Mouse (Mus musculus): ENCODE results near the gene Slc2a10.

Slc2a10 gene

DNA sequence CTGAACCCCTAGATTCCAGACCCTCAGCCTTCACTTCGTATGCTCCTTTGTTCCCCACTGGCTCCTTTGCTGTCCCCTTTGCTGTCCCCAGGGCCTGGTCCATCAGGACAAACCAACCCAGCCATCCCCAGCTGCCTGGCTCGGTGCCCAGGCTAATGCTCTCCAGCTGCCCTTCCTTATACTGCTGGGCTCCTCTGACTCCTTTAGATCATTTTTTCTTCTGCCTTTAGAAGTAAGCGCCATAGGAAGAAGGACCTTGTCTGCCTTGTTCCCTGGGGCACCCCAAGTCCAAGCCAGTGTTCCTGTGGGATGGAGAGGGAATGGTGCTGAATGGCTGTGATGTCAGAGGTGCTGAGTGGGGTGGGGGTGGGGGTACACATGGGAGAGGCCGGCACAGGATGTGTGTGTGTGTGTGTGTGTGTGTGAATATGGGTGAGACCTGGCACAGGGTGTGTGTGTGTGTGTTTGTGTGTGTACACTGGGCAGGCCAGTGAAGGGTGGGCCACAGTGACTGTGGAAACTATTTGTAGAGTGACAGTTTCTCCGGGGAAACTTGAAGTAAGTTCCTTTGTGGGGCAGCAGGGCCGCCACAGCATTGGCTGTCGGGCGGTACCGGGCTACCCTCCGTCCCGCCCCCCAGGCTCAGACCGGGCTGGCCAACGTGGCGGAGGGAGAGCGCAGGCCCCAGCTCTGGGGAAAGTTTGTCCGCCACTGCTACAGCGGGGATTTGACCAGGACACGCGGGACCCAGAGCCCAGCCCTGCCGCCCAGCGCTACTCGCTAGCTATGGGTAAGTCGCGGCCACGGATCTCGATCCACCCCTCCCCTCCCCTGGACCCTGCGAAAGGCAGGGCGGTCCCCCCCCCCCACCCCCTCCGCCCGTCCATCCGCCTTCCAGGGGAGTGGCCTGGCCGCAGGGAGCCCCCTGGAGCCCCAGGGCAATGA lies at the start of gene Slc2a10:
Gene Slc2a10, plus strand, starts transcription at position 529 of the 945 bp plus-strand sequence.
- DNase-seq (ENCODE audit: low spot score) = peak; percentile 62

DNA sequence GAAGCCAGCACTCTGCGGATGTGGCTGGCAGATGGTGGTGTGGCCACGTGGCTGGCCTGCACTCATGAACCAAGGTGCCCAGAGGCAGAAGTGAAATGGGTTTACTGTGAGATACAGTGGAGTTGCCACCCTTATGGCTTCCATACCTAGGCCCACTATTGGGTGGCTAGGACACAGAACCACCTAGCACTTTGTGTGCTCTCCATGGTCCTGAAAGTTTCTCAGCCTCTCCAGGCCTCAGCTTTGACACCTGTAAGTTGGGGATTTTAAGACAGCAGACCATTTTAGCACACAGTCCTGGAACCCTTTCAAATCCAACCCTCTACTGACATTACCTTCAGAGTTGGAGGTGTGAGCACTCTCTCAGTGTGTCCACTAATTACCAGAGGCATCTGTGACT lies 46.9 kb upstream of the Slc2a10 start:
- DNase-seq (ENCODE audit: low spot score) = no peak

DNA sequence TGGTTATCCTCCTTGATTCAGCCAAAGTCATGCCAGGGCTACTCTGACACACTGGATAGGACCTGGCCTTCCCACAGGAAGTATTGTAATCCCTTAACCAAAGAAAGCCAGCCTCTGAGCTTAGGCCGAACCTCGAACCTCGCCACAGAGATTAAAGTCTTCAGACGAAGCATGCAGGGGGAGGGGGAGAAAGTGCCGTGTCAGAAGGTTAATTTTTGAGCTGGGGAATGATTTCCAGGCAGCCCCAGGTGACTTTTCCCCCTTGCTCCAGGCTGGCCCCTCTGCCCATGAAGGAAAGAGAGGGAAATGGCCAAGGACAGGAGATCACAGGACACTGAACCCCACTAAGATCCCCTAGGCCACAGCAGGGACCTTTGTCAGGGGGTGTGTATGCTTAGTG lies 45.4 kb upstream of the Slc2a10 start:
- DNase-seq (ENCODE audit: low spot score) = no peak

DNA sequence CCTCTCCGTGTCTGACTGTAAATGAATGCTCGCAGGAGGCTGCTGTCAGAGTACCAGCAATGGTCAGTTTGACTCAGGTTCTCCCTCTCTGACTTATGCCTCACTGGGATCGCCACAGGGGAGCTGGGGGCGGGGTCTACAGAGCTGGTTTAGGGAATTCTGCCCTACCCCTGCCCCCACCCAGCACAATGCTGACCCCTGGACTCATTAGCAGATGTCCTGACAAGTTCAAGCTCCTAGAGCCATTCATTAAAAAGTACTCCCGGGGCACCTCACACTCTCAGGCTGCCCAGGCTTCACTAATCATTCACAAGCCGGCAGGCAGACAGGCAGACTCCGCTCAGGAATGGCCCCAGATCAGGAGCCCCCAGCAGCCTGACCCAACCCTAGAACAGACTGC lies 43.9 kb upstream of the Slc2a10 start:
- no peak for DNase-seq (ENCODE audit: low spot score)

DNA sequence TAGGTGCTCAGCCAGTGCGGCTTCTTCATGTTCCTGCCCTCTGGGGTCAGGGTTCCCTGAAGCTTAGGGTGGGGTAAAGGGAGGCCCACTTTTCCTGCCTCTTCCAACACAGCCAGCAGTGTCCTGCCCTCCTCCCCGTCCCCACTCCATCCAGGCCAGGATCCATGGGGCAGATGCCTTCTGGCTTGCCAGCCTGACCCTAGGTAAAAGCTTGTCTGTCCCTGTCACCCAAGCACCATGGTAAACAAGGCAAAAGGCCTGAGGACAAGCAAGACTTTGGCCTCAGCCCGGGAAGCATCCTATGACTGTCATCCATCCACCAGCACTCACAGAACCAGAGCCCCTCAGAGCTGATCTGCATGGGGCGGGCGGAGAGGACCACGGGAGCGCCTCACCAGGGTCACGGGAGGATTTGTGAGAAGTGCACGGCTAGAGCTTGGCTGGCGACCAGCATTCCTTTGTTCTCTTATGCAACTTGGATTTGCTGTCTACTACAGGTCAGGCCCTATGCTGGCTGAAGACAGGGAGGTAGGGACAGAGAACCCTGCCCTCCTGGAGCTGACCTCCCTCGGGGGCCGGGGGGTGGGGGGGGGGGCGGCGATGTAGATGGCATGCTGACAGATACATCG lies 35.6 kb upstream of the Slc2a10 start:
- DNase-seq (ENCODE audit: low spot score) = peak; percentile 29

DNA sequence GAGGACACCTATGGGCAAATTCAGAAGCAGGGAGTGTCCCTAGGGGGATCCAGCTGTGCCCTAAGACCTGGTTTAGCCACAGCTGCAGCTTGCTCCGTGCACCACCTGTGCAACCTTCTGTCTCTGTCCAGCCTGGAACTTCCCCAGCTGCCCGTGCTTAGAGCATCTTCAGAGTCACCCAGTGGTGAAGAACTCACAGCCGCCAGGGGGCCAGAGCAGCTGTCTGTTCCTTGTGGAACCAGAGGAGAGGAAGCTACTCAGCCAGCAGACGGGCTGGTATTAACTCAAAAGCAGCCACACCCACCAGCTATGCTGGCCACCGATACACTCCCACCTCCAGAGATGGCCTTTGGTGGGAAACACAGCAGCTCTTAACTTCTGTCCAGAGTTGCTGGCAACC lies 33.4 kb upstream of the Slc2a10 start:
- DNase-seq (ENCODE audit: low spot score) = no peak

DNA sequence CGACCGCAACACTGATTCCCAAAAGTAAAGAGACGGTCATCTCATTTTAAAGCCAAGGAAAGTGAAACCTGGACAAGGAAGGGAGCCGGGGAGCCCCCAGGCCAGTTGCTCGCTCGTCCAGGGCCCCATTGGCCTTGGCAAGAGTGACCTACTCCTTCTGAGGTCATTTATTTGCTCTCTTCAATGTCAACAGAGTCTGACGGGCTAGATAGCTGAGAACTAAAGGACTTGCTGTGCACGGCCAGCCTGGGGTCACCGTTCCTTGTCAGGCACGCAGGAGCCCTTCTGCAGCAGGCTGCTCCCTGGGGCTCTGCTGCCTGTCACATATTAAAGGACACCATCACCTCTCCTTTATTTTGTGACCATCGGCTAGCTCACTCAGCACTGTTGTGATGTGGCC lies 31.6 kb upstream of the Slc2a10 start:
- no peak for DNase-seq (ENCODE audit: low spot score)

DNA sequence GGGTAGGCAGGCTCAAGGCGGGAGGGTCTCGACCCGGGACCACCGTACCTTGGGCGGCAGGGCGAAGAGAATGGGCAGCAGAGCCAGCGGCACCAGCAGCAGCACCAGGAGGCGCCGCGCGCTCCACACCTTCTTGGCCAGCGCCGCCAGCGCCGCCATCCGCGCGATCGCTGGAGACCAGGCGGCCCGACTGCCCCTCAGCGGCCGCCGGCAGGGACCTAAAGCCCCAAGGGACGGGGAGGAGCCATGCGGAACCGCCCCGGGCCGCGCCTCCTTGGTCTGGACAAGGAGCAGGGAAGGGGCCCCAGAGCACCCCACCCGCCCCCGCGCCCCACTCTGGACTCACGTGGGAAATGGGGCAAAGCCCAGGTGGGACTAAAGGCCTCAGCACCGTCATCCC lies 30.6 kb upstream of the Slc2a10 start, which contains the start of gene Slc13a3:
Gene Slc13a3, minus strand, starts transcription at position 228 of the 400 bp plus-strand sequence.
- DNase-seq (ENCODE audit: low spot score) = peak; percentile 11

DNA sequence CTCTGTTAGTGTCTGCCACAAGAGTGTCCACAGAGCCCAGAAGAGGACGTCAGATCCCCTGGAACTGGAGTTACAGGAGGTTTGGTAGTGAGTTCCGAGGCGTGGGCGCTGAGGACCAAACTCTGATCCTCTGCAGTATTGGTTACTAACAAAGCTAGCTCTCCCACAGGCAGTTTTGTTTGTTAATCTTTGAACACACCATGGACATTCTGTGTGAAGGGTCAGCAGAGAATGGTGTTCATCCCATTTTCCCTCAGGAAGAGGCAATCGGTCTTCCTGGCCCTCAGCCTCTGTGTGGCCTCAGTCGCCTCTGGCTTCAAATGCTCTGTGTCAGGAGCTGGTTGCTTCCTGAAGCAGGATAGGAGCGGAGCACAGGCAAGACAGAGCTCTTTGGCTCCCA lies 28.2 kb upstream of the Slc2a10 start:
- no peak for DNase-seq (ENCODE audit: low spot score)

DNA sequence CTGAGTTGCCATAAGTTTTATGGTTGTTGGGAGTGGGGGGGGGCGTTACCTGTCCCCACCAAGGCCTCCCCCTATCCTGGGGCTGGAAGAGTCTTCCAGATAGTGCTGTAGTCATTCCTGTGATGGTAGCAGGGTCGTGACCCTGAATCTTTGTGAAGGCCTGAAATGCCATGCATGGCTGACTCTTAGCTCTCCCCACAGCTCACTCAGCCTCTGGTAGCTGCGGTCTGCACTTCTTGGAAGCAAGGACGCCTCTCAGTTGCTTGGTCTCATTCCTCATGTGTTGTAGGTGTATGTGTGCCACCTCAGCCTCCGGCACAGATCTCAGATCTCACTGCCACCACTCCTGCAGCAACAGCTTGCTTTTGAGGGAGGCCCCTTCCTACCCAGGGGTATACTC lies 27.7 kb upstream of the Slc2a10 start:
- no peak for DNase-seq (ENCODE audit: low spot score)

DNA sequence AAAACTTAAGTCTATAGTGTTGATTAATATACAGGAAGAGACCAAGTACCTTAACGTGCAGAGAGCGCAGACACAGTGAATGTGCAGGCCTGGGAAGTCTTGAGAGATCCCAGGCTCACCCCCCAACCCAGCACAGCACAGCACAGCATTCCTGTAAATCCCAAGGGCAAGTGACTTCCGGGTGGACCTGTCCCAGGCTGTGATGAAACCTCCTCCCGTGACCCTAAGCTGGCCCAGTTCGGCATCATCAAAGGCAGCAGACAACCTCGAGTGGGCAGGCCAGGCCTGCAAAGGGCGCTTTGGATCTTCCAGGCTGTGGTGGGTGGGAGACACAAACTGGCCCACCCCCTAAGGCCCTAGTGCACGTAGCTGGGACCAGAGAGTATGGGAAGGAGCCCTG lies 21.6 kb upstream of the Slc2a10 start:
- DNase-seq (ENCODE audit: low spot score) = no peak

DNA sequence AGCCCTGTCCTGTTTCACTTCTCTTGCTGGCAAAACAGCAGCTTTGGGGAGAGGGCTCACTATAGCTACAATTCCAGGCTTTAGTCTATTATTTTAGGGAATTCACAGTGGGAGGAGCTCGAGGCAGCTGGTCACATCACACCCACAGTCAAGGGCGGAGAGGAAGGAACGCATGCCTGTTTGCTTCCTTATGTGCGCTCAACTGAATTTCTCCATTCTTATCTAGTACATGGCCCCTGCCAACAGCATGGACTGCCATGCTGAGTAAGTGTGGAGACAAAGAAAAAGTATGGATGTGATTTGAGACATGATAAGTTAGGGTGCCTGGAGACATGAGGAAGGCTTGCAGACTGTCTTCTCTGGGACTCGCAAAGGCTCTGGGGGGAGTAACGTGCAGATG lies 19.4 kb upstream of the Slc2a10 start:
- DNase-seq (ENCODE audit: low spot score) = no peak

DNA sequence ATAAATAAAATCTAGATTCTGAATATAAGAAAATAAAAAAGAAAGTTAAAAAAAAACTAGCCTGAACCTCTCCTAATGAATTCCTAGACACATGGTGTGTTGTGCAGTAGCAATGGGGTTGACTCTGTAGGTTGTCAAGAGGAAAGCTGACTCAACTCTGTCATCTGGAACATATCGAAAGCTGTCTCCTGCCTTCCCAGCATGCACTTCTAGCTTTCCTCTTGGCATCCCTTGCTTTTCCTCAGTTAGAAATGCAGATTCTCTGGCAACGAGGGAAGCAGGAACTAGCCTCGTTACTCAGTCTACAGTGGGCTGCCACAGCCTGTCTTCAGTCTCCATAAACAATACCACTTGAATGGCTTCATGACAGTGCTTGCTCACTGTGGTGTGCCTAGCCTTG lies 17.8 kb upstream of the Slc2a10 start:
- DNase-seq (ENCODE audit: low spot score) = no peak

DNA sequence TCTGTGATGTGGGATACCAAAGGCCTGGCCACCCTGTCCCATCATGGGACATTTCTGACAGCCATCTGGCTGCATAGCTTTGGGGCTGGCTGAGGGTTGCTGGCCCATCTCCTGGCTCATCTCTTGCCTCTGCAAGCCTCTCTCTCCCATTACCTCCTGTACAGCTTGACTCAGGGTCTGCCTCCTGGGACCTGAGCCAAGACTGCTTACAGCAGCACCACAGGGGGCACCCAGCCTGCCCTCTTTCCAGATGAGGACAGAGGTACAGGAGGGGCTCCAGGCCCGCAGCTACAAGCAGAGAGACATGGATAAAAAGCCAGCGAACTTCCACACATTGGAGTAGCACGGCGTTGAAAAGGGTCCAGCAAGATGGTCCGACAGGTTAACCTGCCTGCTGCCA lies 17.2 kb upstream of the Slc2a10 start:
- DNase-seq (ENCODE audit: low spot score) = no peak

DNA sequence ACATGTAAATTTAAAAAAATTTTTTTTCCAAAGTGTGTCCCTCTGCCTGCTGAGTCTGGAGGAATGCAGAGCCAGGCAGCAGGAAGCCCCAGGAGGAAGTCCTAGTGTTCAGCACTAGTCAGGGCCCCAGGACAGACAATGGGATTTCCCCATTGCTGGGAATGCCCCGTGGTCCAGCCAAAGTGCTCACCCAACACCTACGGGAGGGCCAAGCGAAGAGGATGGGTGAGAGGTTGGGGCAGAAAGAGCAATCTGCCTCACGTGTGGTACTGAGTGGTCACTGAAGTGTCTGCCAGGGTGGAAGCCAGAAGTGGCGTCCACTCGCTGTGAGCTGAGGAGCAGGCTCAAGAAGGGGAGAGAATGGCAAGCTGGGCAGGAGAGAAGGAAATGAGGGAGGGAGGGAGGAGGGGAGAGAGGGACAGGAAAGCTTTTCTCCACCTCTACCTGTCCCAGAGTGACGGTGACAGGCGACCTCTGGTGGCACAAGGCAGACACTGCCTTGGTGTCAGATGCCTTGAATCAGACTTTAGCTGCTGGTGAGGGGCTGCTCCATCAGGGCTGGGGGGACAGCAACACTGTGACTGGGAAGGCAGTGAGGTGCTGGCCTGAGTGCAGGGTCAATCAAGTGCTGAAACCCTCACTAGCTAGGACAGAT lies 16.6 kb upstream of the Slc2a10 start:
- peak; percentile 39 for DNase-seq (ENCODE audit: low spot score)

DNA sequence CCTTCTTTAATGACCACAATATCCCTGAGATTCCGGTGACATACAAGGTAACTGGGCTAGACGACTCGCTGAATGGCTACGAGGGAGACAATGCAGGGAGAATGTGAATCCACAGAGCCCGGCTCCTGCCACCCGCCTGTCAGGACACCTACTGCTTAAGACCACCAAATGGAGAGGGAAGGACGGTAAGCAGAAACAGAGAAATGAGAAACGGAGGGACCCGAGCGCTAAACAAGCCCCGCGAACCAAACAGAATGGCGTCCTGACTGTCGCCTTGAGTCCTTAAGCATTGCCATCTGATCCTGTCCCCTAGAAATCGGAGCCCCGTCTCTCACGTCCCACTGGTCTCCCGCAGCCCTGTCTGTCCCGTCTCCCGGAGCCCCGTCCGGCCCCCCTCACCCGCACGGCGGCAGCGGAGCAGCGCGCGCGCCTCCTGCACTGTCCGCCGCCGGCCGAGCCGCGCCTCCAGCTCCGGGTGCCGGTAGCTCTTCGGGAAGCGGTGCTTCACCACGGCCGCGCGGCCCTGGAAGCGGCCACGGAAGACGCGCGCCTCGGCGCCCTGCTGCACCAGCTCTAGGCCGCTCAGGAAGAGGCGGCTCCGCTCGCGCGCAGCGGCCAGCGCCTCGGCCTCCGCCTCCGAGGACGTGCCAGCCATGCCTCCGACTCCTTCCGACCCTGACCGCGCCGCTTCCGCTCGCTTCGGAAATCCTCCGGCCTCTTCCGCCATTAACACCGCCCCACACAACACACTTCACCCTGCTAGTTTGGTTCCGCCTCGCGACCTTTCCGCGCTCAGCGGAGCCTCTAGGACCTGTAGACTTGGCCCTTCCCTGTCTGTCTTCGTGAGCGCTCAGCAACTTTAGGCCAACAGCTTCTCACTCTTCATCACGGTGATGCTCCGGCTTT lies 10.7 kb upstream of the Slc2a10 start, which contains the start of gene Trp53rka:
Gene Trp53rka, minus strand, starts transcription at position 677 of the 906 bp plus-strand sequence.
- peak; percentile 85 for DNase-seq (ENCODE audit: low spot score)

DNA sequence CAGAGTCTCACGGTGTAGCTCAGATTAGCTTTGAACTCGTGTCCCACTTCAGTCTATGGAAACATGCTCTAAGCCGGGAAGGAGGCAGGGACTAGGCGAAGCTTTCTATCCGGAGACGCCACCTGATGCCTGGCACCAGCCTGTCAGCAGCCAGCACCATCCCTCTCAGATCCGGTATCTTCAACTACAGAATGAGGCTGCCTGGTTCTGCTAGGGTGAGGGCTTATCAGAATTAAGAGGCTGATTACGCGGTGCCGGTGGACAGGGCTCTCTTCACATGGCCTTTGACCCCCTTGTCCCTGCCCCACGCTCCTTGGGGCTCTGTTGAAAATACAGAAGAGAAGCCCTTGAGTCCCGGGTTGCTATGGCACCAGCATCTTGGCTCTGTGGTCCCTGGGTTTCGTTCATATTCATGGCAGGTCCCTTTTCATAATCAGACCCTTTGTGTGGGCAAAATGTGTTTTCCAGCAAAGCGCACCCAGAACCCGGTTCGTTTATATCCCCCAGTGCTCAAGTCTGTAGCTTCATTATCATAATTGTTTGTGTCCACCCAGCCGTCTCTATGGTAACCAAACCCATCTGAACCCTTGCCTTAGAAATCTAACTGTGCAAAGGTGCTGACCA lies 9.9 kb upstream of the Slc2a10 start:
- no peak for DNase-seq (ENCODE audit: low spot score)

DNA sequence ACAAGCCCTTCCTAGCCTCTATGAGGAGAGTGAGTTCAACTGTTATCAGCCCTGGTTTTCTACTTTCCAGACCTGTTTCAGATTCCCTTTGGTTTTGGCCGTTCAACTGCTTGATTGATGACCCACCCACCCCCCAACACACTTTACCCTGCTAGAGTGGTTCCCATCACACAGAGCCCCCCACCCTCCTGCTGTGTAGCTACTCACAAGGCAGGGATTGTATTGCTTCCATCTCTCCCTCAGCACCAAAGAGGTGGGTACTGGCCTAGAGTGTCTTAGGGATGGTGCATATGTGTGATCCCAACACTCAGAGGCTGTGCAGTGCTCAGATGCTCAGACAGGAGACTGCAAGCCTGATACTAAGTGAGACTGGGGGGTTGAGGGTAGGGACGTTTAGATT lies 9.1 kb upstream of the Slc2a10 start:
- no peak for DNase-seq (ENCODE audit: low spot score)

DNA sequence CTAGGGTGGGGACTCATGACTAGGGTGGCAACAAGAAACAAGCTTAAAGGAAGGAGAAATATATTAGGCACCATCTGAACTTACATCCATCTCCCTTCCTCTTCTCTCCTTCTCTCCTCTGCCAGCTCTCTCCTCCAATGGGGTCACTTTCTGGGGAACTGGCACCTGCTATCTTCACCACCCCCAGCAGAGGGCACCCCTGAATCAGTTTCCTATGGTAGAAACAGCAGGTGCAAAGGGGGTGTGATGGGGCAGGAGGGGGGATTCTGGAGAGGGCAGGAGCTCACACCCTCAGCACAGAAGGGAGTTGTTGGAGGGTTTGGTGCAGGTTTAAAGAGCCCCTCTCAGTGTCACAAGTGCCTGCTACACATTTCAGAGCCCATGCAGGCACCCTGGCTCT lies 7.3 kb upstream of the Slc2a10 start:
- peak; percentile 57 for DNase-seq (ENCODE audit: low spot score)

DNA sequence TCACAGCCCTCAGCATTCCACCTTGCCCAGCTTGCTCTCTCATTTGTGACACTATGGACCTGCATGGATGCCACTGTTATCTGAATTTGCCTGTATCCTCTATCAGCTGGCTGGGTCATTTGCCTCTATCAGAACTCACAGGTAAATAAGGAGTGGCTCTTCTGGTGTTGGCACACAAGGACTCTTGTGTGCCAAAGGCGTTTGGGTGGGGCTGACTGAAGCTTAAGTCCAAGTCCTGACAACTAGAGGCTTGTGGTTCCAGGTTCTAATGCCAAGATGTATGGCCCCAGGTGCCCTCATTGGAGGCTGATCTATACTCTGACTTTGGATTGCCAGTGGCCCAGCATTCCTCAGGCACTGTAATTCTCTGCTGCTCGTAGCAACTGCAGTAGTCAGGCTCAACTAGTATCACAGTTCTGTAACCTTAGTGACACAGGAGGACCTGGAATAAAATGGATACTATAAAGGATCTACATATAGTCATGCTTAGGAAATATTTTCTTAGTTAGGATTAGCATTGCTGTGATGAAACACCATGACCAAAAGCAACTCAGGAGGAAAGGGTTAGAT lies 5.8 kb upstream of the Slc2a10 start:
- DNase-seq (ENCODE audit: low spot score) = no peak

DNA sequence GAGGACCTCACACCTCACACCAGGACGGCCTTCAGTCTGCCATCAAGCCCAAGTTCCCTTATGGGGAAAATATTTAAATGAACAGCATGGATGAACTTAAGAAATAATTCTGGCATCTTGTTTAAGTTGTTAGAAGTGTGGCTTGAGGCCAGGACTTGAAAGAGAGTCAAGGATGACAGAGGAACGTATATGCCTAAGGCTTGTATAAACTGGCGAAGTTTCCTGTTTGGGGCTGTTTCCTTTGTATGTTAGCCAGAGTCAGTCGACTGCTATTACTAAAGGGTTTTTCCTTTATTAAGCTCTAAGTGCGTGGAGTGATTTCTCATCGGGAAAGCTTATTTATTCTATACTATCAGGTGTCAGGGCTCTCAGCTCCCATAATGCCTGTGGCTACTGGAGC lies 4.8 kb upstream of the Slc2a10 start:
- no peak for DNase-seq (ENCODE audit: low spot score)
